Mouse (Mus musculus): Measurements from ENCODE around the gene Mrpl17.

The Mrpl17 gene

GRCm38 (mm10) chr7:105786506-105787284, 24.2 kb downstream of the Mrpl17 start:
- DNase-seq (ENCODE audit: low spot score in 2 of 2), result no peak

- no peak for DNase-seq (ENCODE audit: low spot score in 2 of 2)
Measured at GRCm38 (mm10) chr7:105784556-105784955, 26.3 kb downstream of the Mrpl17 start.

- DNase-seq (ENCODE audit: low spot score in 2 of 2), result no peak
Measured at GRCm38 (mm10) chr7:105783861-105784260, 27.0 kb downstream of the Mrpl17 start.

GRCm38 (mm10) chr7:105778553-105779265, 32.2 kb downstream of the Mrpl17 start:
- DNase-seq (ENCODE audit: low spot score in 2 of 2), result peak; percentile 52 to 68

- DNase-seq (ENCODE audit: low spot score in 2 of 2), result peak; percentile 87 to 88
Measured at GRCm38 (mm10) chr7:105777797-105778552, 32.9 kb downstream of the Mrpl17 start.

- DNase-seq (ENCODE audit: low spot score in 2 of 2), result no peak
Measured at GRCm38 (mm10) chr7:105777316-105777715, 33.6 kb downstream of the Mrpl17 start.

GRCm38 (mm10) chr7:105776026-105776425, 34.9 kb downstream of the Mrpl17 start:
- no peak for DNase-seq (ENCODE audit: low spot score in 2 of 2)

GRCm38 (mm10) chr7:105774661-105775060, 36.2 kb downstream of the Mrpl17 start:
- DNase-seq (ENCODE audit: low spot score in 2 of 2), result no peak

- no peak for DNase-seq (ENCODE audit: low spot score in 2 of 2)
Measured at GRCm38 (mm10) chr7:105773041-105773440, 37.9 kb downstream of the Mrpl17 start.

- DNase-seq (ENCODE audit: low spot score in 2 of 2), result no peak
Measured at GRCm38 (mm10) chr7:105772331-105772730, 38.6 kb downstream of the Mrpl17 start.

GRCm38 (mm10) chr7:105769959-105770358, 40.9 kb downstream of the Mrpl17 start:
- DNase-seq (ENCODE audit: low spot score in 2 of 2), result peak; percentile 46 to 61

GRCm38 (mm10) chr7:105767729-105768165, 43.2 kb downstream of the Mrpl17 start:
- peak; percentile 36 to 55 for DNase-seq (ENCODE audit: low spot score in 2 of 2)

GRCm38 (mm10) chr7:105764331-105764730, 46.6 kb downstream of the Mrpl17 start:
- DNase-seq (ENCODE audit: low spot score in 2 of 2), result no peak

GRCm38 (mm10) chr7:105762517-105763270, 48.2 kb downstream of the Mrpl17 start:
- no peak for DNase-seq (ENCODE audit: low spot score in 2 of 2)

- DNase-seq (ENCODE audit: low spot score in 2 of 2), result no peak
Measured at GRCm38 (mm10) chr7:105761813-105762484, 49.0 kb downstream of the Mrpl17 start.

GRCm38 (mm10) chr7:105753281-105753680, 57.6 kb downstream of the Mrpl17 start:
- DNase-seq (ENCODE audit: low spot score in 2 of 2), result no peak
